Mouse (Mus musculus): ENCODE measurements around the gene Rrp1.

DNA sequence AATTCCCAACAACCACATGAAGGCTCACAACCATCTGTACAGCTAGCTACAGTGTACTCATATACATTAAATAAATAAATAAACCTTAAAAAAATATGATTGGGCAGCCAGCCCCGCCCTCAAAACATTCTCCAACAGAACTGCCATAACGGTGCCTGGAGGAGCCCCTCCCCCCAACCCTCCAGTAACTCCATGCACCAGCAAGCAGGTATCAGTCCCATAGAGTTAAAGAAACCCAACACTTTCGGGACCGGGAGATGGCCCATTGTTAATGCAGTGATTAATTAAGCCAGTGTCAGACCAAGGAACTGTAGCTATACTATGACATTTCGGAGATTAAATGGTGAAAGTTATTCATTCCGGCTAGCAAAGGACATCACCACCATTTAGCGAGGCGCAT is 992 bp downstream of the Rrp1 start:
- no peak for TF ChIP-seq CHD2 (IDR thresholded peaks at IDR 0.05; ENCODE audit: low read depth, low read length)
- TF ChIP-seq MAFK (IDR thresholded peaks at IDR 0.05; ENCODE audit: insufficient read depth, low read depth, low read length), result no peak
- TF ChIP-seq ZC3H11A (IDR thresholded peaks at IDR 0.05; ENCODE audit: borderline replicate concordance, low read depth, low read length), result no peak

Measured in ES-E14 (cell line).